Mouse (Mus musculus): Measurements from ENCODE around the gene Meis2.

DNA sequence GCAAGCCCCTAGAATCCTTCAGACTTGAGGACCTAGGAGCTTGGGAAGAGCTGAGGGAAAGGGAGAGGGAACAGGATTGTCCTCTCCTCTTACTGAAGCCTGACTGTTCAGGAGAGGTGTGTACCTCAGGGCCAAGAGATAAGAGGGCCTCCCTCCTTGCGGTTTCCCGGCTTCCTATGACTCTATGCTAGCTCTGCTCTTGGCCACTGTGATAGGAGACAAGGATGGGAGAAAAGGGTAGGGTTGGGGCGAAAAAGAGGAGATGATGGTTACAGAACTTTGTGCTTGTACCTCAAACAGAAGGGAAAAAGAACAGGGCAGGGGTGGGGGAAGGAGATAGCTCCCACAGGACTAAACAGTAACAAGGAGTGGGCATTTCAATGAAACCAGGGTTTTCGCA lies 214.7 kb downstream of the Meis2 start:
- TF ChIP-seq CTCF (conservative IDR thresholded peaks at IDR 0.05; ENCODE audit: low read length) (no peak), NANOG (IDR thresholded peaks at IDR 0.05; ENCODE audit: borderline replicate concordance, low read length) (no peak), POU5F1 (IDR thresholded peaks at IDR 0.05; ENCODE audit: borderline replicate concordance, low read length) (no peak)
